Mouse (Mus musculus): ENCODE data around the gene Arpc3. TPM values are rescaled to one million over a fixed set of nuclear protein-coding genes. Genes with fewer than 3 reads are reported as not detected.
"Not testable (repeated sequence)": the region's sequence is repeated elsewhere in the genome, so short reads cannot be mapped to it uniquely, and the experiment has no call there.

Arpc3 gene
- polyA plus RNA-seq, 1 experiment, result 397 TPM

DNA sequence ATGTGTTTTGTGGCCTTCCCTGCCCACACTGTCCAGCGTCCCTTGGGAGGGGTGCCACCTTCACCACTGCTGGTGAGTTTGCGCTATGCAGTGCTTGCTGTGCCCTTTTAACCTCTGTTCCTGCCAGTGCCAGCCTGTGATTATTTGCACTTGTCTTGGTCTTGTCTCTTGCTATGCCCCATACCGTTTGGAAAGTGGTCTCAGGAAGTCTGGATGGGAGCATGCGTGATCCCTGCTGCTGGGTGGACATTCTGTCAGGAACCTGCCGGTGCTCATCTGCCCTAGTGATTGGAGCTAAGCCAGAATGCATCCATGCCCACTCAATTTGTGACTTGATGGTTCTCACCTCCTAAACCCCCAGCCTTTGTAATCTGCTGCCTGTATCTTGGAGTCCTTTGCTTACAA is 59.2 kb downstream of the Arpc3 start:
- Histone ChIP-seq H3K4me3 (replicated peaks; ENCODE audit: control insufficient read depth, low read depth, low read length) (no peak overlapping the region), H3K27ac (ENCODE audit: control insufficient read depth, insufficient read depth, low read depth, low read length, poor library complexity) (no peak overlapping the region), H3K4me1 (ENCODE audit: control insufficient read depth, insufficient read depth, low read length) (no peaks in the 10 kb centered on the region; the same call in 1 of the 2 replicates)
- 76% methylated on average over 5 of the region's 5 CpGs for WGBS
- TF ChIP-seq POLR2A (IDR thresholded peaks at IDR 0.05; ENCODE audit: borderline replicate concordance, control insufficient read depth, low read depth, low read length) (no peak), CTCF (IDR thresholded peaks at IDR 0.05; ENCODE audit: control insufficient read depth, insufficient read depth, low read length) (no peak)

- H3K4me3 ChIP-seq (replicated peaks; ENCODE audit: control insufficient read depth, low read depth, low read length), result no peak overlapping the region
- no peak overlapping the region for H3K27ac ChIP-seq (ENCODE audit: control insufficient read depth, insufficient read depth, low read depth, low read length, poor library complexity)
- 86% methylated on average over 5 of the region's 5 CpGs for WGBS
- TF ChIP-seq POLR2A (IDR thresholded peaks at IDR 0.05; ENCODE audit: borderline replicate concordance, control insufficient read depth, low read depth, low read length) (no peak), CTCF (IDR thresholded peaks at IDR 0.05; ENCODE audit: control insufficient read depth, insufficient read depth, low read length) (no peak)
- H3K4me1 ChIP-seq (ENCODE audit: control insufficient read depth, insufficient read depth, low read length), result no peaks in the 10 kb centered on the region; the same call in 1 of the 2 replicates
These were observed 59.6 kb downstream of the Arpc3 start for GRCm38 (mm10) chr5:122451324-122451723.

- Histone ChIP-seq H3K4me3 (replicated peaks; ENCODE audit: control insufficient read depth, low read depth, low read length) (no peak overlapping the region), H3K27ac (ENCODE audit: control insufficient read depth, insufficient read depth, low read depth, low read length, poor library complexity) (no peak overlapping the region), H3K4me1 (ENCODE audit: control insufficient read depth, insufficient read depth, low read length) (no peaks in the 10 kb centered on the region; the same call in 1 of the 2 replicates)
- TF ChIP-seq POLR2A (IDR thresholded peaks at IDR 0.05; ENCODE audit: borderline replicate concordance, control insufficient read depth, low read depth, low read length) (no peak), CTCF (IDR thresholded peaks at IDR 0.05; ENCODE audit: control insufficient read depth, insufficient read depth, low read length) (no peak)
- WGBS, result 84% methylated on average over 7 of the region's 7 CpGs
These were observed 60.5 kb downstream of the Arpc3 start for GRCm38 (mm10) chr5:122452194-122452593.

DNA sequence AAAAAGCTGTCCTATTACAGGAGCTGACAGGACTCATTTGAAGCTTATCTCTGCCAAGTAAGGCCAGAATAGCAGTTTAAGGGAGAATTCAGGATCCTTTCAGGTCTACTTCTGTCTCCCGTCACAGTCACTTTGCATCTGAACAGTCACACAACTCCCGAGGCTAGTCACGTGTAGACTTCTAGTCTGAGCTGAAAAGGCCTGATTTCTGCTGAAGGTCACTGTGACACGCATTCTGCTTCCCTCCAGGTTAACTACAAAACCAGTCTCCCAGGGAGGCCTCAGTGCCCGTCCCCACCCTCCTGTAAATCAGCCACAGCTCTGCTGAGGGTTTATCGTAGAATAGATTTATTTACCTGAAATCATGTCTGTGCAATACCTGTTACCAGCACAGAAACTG is 61.5 kb downstream of the Arpc3 start:
- Histone ChIP-seq H3K4me3 (replicated peaks; ENCODE audit: control insufficient read depth, low read depth, low read length) (no peak overlapping the region), H3K27ac (ENCODE audit: control insufficient read depth, insufficient read depth, low read depth, low read length, poor library complexity) (no peak overlapping the region), H3K4me1 (ENCODE audit: control insufficient read depth, insufficient read depth, low read length) (no peaks in the 10 kb centered on the region; the same call in 1 of the 2 replicates)
- WGBS, result 89% methylated on average over 6 of the region's 6 CpGs
- no peak for TF ChIP-seq POLR2A (IDR thresholded peaks at IDR 0.05; ENCODE audit: borderline replicate concordance, control insufficient read depth, low read depth, low read length)
- no peak for TF ChIP-seq CTCF (IDR thresholded peaks at IDR 0.05; ENCODE audit: control insufficient read depth, insufficient read depth, low read length)

DNA sequence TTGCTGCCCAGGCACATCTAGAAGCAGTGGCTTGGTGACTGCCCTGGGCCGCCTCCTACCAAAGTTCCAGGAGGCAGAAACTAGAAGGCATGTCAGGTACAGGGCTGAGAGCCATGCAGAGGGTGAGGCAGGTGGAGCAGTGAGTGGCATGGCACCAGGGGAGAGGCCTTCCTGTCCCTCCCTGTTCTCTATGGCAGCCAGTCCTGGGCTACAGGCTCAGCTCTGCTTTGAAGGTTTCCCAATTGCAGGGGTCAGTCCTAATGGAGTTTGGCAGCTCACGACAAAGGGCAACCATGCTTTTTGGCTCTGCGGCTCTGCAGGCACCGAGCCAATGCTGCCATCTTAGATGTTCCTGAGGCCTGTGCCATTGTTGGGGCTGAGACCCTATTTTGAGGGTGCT is 62.8 kb downstream of the Arpc3 start:
- peak overlapping the region; percentile 12 for H3K4me3 ChIP-seq (replicated peaks; ENCODE audit: control insufficient read depth, low read depth, low read length)
- H3K27ac ChIP-seq (ENCODE audit: control insufficient read depth, insufficient read depth, low read depth, low read length, poor library complexity), result peak overlapping the region; percentile 64
- TF ChIP-seq POLR2A (IDR thresholded peaks at IDR 0.05; ENCODE audit: borderline replicate concordance, control insufficient read depth, low read depth, low read length) (no peak), CTCF (IDR thresholded peaks at IDR 0.05; ENCODE audit: control insufficient read depth, insufficient read depth, low read length) (no peak)
- 91% methylated on average over 4 of the region's 4 CpGs for WGBS
- no peaks in the 10 kb centered on the region; the same call in 1 of the 2 replicates for H3K4me1 ChIP-seq (ENCODE audit: control insufficient read depth, insufficient read depth, low read length)

DNA sequence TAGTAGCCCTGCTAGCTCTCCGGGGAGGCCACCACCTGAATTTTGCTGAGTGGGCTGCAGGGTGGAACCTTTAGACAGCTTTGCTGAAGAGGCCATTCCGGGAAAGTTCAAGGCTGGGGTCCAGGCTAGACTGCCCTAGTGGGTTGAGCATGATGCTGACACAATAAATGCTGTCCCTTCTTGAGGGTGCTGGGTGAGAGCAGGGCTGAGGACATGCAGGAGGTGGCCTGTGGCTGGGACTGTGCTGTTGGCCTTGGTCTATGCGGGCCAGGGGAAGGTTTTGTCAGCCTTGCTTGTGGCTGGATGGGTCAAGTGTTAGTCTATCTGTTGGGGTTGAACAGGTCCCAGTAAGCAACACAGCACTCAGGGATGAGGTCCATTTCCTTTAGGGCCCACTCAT is 63.2 kb downstream of the Arpc3 start:
- no peaks in the 10 kb centered on the region; the same call in 1 of the 2 replicates for H3K4me1 ChIP-seq (ENCODE audit: control insufficient read depth, insufficient read depth, low read length)
- 95% methylated on average over 3 of the region's 3 CpGs for WGBS
- TF ChIP-seq CTCF (IDR thresholded peaks at IDR 0.05; ENCODE audit: control insufficient read depth, insufficient read depth, low read length) (no peak), POLR2A (IDR thresholded peaks at IDR 0.05; ENCODE audit: borderline replicate concordance, control insufficient read depth, low read depth, low read length) (no peak)
- H3K27ac ChIP-seq (ENCODE audit: control insufficient read depth, insufficient read depth, low read depth, low read length, poor library complexity), result peak overlapping the region; percentile 64; the same call in 1 of the 2 replicates
- no peak overlapping the region for H3K4me3 ChIP-seq (replicated peaks; ENCODE audit: control insufficient read depth, low read depth, low read length)

GRCm38 (mm10) chr5:122455584-122455983 is 63.9 kb downstream of the Arpc3 start:
- H3K4me3 ChIP-seq (replicated peaks; ENCODE audit: control insufficient read depth, low read depth, low read length), result no peak overlapping the region
- no peaks in the 10 kb centered on the region; the same call in 1 of the 2 replicates for H3K4me1 ChIP-seq (ENCODE audit: control insufficient read depth, insufficient read depth, low read length)
- TF ChIP-seq CTCF (IDR thresholded peaks at IDR 0.05; ENCODE audit: control insufficient read depth, insufficient read depth, low read length) (no peak), POLR2A (IDR thresholded peaks at IDR 0.05; ENCODE audit: borderline replicate concordance, control insufficient read depth, low read depth, low read length) (no peak)
- no peak overlapping the region for H3K27ac ChIP-seq (ENCODE audit: control insufficient read depth, insufficient read depth, low read depth, low read length, poor library complexity)
- WGBS, result 93% methylated on average over 3 of the region's 3 CpGs

GRCm38 (mm10) chr5:122457054-122457453 is 65.4 kb downstream of the Arpc3 start:
- not testable (repeated sequence) for H3K27ac ChIP-seq (ENCODE audit: control insufficient read depth, insufficient read depth, low read depth, low read length, poor library complexity); H3K4me1 ChIP-seq (ENCODE audit: control insufficient read depth, insufficient read depth, low read length); H3K4me3 ChIP-seq (replicated peaks; ENCODE audit: control insufficient read depth, low read depth, low read length)
- WGBS, result 90% methylated on average over 9 of the region's 9 CpGs

- TF ChIP-seq CTCF (IDR thresholded peaks at IDR 0.05; ENCODE audit: control insufficient read depth, insufficient read depth, low read length), result no peak
- no peak for TF ChIP-seq POLR2A (IDR thresholded peaks at IDR 0.05; ENCODE audit: borderline replicate concordance, control insufficient read depth, low read depth, low read length)
- 71% methylated on average over 4 of the region's 4 CpGs for WGBS
These were observed 66.4 kb downstream of the Arpc3 start for GRCm38 (mm10) chr5:122458066-122458465.

More at GRCm38 (mm10) chr5:122458066-122458465, 66.4 kb downstream of the Arpc3 start:
- Histone ChIP-seq H3K27ac (ENCODE audit: control insufficient read depth, insufficient read depth, low read depth, low read length, poor library complexity) (no peak overlapping the region), H3K4me1 (ENCODE audit: control insufficient read depth, insufficient read depth, low read length) (no peaks in the 10 kb centered on the region; the same call in 1 of the 2 replicates), H3K4me3 (replicated peaks; ENCODE audit: control insufficient read depth, low read depth, low read length) (peak overlapping the region; percentile 18)

Measured in bone marrow, adult 2 months (tissue).